Mouse (Mus musculus): Measurements from ENCODE around the gene Gstm2.

DNA sequence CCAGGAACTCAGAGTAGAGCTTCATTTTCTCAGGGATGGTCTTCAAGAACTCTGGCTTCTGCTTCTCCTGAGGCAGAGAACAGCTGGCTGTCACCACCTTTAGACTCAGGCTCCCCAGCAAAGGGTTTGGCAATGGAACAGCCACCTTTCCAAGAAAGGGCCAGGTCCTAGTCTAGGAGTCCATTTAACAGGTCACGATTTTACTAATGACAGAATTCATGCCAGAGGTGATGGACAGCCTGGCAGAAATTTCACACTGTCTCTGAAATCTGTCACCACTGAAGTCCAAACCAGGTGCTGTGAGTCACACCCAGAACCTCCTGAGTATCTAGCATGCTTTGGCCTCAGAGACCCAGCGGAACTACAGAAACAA, 28.7 kb upstream of the Gstm2 start:
- no peak for TF ChIP-seq POLR2A (IDR thresholded peaks at IDR 0.05; ENCODE audit: control insufficient read depth, low read depth, low read length)
- no peak for TF ChIP-seq CTCF (IDR thresholded peaks at IDR 0.05; ENCODE audit: control insufficient read depth, insufficient read depth, insufficient replicate concordance, low read depth, low read length)
